Mouse (Mus musculus) naive thymus-derived CD4-positive, alpha-beta T cell, adult 2 months (primary cell): Measurements from ENCODE around the gene Mamdc4.

Experiments
- DNase-seq: peaks from one replicate; pipeline ENCODE4 v3.0.0-alpha.2; 2011; ENCODE audit warnings: low read depth

The Mamdc4 gene

DNA sequence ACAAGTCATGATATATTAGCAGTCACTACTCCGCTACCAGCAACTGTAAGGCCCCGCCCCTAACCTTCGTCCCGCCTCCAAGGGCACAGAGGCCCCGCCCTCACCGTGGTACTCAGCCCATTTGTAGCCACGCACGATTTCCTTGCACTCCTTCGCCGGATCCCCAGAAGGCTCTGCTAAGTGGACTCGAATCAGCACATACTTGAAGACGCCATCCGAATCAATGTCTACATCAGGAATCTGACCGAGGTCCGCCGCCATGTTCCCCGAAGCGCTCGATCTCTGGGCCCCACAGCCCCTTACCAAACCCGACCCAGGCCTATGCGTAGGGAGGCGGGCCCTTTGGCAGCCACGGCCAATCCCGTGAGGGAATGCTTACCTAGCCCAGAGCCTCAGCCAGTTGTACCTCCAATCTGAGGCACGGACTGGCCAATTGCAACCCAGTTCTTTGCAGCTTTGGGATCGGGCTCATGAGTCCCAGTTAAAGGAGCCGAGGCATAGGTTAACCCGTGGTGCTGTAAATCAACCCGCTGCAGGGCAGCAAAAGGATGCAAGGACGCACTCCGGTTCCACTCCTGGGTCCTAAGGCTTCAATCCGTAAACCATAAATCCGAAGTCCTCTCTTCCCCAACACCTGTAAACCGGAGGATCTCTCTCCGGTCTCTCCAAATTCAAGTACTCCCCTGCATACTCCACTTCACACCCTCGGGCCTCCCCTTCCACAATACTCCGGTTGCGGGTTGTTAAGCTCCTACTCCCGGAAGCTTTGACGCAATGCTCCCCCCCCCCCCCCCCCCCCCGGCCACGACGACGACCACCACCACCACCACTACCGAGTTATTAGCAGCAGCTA lies at the start of gene Mamdc4, which contains the start of gene Phpt1:
TSS of gene Mamdc4 (minus strand) at position 267 of the 853 bp plus-strand sequence.
TSS of gene Phpt1 (minus strand) at position 646 of the 853 bp plus-strand sequence.
- peak; percentile 98 for DNase-seq

DNA sequence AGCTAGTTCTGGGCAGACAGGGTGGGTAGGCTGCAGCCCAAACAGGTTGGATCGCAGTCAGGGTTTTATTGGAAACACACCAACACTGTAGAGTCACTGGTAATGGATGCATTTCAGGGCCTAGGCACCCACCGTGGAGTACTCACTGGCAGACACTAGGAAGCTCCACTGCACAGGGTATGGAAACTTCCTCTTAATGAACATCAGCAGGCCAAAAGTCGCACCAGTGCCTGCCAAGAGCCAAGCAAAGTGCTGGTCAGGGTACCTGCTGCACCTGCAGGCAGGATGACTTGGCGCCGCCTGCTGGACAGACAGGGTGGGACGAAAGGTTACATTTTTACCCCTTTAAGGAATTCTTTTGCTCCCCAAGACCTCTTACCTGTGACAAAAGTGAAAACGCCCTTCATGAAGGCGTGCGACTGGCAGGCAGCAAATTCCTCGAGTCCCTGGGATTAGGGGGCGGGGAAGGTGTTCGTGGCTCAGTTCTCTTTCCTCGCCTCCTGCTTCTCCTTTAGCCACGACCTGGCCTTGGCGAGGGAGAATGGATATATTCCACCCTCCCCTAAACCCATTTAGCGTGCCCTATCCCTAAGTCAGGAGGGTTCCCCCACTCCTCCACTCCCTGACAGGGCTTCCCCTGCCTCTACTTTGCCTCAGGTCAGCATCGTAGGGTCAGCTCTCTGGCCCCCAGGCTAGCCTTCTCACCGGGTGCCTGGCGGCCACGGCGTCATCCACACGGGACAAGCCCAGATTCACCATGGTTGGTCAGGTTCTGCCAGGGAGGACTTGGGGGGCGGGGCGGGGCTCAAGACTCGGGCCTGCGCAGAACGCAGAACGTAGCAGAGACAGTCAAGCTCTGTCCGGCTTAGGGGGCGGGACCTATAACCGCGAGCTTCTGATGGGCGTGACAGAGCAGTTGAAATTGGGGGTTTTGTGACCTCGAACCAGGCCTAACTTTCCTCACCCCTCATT lies 46.9 kb upstream of the Mamdc4 start, which contains the start of gene Tmem141:
TSS of gene Tmem141 (minus strand) at position 777 of the 972 bp plus-strand sequence.
- peak; percentile 77 for DNase-seq

- DNase-seq: no peak
These were observed 46.2 kb upstream of the Mamdc4 start for GRCm38 (mm10) chr2:25620852-25621228.

- peak; percentile 73 for DNase-seq
These were observed 45.7 kb upstream of the Mamdc4 start for GRCm38 (mm10) chr2:25620386-25620785.

- no peak for DNase-seq
These were observed 42.9 kb upstream of the Mamdc4 start, which contains the start of gene Ccdc183 for GRCm38 (mm10) chr2:25617578-25617977. TSS of gene Ccdc183 (minus strand) at chr2:25617678.

DNA sequence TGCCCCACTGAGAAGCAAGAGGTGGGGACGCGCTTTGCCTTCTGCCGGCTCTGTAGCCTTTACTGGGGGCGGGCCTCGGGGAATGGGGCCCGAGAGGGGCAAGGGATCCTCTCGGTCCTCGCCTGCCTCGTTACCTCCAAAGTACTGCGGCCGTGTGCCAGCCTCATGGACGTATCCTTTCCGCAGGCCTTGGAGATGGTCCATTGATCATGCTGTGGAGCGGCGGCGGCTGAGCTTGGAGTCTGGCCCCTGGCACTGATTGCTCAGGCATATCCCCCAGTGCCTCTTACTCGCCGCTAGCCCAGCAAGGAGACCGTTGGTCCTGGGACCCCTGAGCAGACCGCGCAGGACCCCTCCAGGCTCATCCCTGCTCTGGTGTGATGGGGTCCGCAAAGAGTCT lies 41.8 kb upstream of the Mamdc4 start:
- DNase-seq: no peak

GRCm38 (mm10) chr2:25608671-25609070 lies 34.0 kb upstream of the Mamdc4 start:
- DNase-seq: no peak

DNA sequence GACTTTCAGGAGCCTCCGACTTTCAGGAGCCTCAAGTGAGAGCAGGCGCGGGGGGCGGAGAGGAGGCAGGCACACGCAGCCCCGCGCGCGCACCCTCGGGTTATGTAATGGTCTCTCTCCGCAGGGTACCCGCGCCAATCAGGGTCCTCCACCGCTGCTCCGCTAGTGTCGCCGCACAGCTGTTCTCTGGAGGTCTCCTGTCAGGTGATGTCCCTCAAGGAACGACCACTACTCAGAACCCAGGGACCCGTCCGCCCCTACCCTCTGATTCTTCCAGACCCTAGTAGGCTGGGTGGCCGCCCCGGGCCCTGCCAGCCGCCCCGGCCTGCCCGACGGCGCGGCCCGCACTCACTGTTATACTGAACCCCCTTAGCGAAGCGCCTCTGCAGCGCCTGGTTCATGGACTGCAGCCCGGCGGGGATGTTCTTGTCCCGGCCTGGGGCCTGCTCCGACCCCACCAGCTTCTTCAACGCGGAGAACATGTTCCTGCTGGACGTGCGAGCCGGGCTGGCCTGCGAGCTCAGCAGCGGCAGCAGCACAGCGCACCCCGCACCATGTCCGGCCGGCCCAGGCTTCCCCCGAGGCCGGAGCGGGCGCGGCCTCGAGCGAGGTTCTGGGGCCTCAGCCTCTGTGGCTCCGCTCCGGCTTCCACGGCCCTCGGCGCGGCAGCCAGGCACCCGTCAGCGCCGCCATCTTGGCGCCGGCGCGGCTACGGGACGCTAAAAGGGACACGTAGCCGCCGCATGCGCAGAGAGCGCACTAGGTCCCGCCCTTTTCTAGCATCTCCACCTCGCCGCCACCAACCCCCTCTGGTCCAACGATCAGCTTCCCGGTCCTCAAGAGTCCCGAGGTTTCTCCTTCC lies 33.3 kb upstream of the Mamdc4 start, which contains the start of gene Rabl6:
TSS of gene Rabl6 (minus strand) at position 761 of the 862 bp plus-strand sequence.
- peak; percentile 92 for DNase-seq

GRCm38 (mm10) chr2:25602526-25602925 lies 27.9 kb upstream of the Mamdc4 start:
- no peak for DNase-seq

DNA sequence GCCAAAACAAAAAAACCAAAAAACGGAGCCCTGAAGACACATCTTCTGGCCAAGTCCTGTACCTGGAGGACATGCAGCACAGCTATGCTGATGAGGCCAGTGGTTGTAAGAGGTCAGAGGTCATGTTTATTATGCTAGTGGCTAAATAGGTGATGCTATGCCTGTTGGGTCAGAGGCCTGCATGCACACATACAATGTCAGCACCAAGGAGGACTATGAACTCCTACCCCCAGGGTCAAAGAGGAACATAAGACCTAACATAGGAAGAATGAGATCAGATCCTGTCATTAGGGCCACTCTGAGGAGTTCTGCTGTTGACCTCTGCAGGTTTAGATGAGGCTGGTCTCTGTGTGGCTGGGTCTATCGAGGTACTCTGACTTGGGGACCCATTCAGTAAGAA lies 25.4 kb upstream of the Mamdc4 start:
- DNase-seq: no peak

GRCm38 (mm10) chr2:25598749-25599148 lies 24.1 kb upstream of the Mamdc4 start:
- no peak for DNase-seq

GRCm38 (mm10) chr2:25596765-25597510 lies 22.3 kb upstream of the Mamdc4 start:
- DNase-seq: no peak

- peak; percentile 59 for DNase-seq
These were observed 17.2 kb upstream of the Mamdc4 start for GRCm38 (mm10) chr2:25591863-25592262.

DNA sequence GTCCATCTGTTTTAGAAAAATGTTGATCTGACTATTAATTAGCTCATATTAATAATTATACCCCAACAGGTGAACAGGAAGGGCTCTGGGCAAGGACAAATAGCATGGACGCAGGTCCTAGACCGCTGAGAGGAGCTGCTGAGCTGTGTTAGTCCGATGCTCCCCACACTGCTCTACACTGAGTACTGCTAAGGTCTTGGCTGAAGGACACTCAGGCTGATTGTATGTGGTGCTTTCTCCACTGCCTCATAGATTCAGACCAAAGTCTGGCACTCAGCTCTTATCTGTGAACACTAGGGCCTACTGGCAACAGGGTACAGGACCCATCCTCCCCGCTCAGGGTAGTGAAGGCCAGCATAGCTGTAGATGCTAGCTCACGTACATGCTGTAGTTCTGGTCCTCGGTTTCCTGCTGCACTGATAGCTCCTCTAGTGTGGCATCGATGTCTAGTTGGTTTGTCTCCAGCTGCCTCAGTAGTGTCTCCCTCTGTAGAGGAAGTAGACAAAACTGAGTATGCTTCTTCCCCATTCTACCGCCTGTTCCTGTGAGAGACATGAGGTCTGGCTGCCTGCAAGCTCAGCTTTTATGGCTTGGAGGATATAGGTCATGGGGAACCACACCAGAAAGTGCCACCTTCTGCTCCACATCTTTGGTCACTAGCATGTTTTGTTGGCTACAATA lies 13.7 kb upstream of the Mamdc4 start:
- DNase-seq: no peak

GRCm38 (mm10) chr2:25587290-25587689 lies 12.6 kb upstream of the Mamdc4 start:
- no peak for DNase-seq

- DNase-seq: no peak
These were observed 11.0 kb upstream of the Mamdc4 start for GRCm38 (mm10) chr2:25585601-25586000.

- no peak for DNase-seq
These were observed 10.2 kb upstream of the Mamdc4 start for GRCm38 (mm10) chr2:25584856-25585255.

- no peak for DNase-seq
These were observed 9.5 kb upstream of the Mamdc4 start for GRCm38 (mm10) chr2:25584152-25584551.

GRCm38 (mm10) chr2:25583571-25583970 lies 8.9 kb upstream of the Mamdc4 start:
- DNase-seq: no peak

- DNase-seq: no peak
These were observed 8.5 kb upstream of the Mamdc4 start for GRCm38 (mm10) chr2:25583120-25583481.
